Mouse (Mus musculus) limb, embryonic 14.5 days (tissue): ENCODE data around the gene Nlrp6. TPM values are rescaled to one million over a fixed set of nuclear protein-coding genes. Genes with fewer than 3 reads are reported as not detected.

Source experiments
- ATAC-seq: fragments of 200-750 bp; cut with Nextera tagmentation; 2 replicates; pipeline ENCODE4 v1.8.0; 2017; ENCODE audit warnings: low read depth, moderate number of reproducible peaks, moderate TSS enrichment; ENCODE audit not compliant: low FRiP score
- DNase-seq: peaks from one replicate; pipeline ENCODE4 v3.0.0-alpha.2; 2015; ENCODE audit warnings: low spot score
- H3K27ac ChIP-seq: fragments of 300-500 bp; sonication (generic); replicated peaks from 2 replicates; pipeline ENCODE4 v1.5.1; 2014; ENCODE audit warnings: low read depth, mild to moderate bottlenecking, low read length, moderate library complexity, mixed read lengths
- H3K27me3 ChIP-seq: fragments of 300-500 bp; sonication (generic); 2 replicates; pipeline ENCODE4 v1.6.1; 2014; ENCODE audit warnings: low read length, mixed read lengths; ENCODE audit not compliant: control insufficient read depth, insufficient read depth
- H3K36me3 ChIP-seq: fragments of 300-500 bp; sonication (generic); 2 replicates; pipeline ENCODE4 v1.6.1; 2014; ENCODE audit warnings: mild to moderate bottlenecking, low read length, moderate library complexity, mixed read lengths; ENCODE audit not compliant: control insufficient read depth, insufficient read depth
- H3K4me1 ChIP-seq: fragments of 300-500 bp; sonication (generic); 2 replicates; pipeline ENCODE4 v1.6.1; 2014; ENCODE audit warnings: antibody characterized with exemption, low read length, mixed read lengths; ENCODE audit not compliant: control insufficient read depth, insufficient read depth
- H3K4me2 ChIP-seq: fragments of 300-500 bp; sonication (generic); replicated peaks from 2 replicates; pipeline ENCODE4 v1.6.1; 2014; ENCODE audit warnings: low read depth, mild to moderate bottlenecking, low read length, moderate library complexity; ENCODE audit not compliant: severe bottlenecking
- H3K4me3 ChIP-seq: fragments of 300-500 bp; sonication (generic); replicated peaks from 2 replicates; pipeline ENCODE4 v1.5.1; 2014; ENCODE audit warnings: low read length
- H3K9ac ChIP-seq: fragments of 300-500 bp; sonication (generic); 2 replicates; pipeline ENCODE4 v1.6.1; 2014; ENCODE audit warnings: mild to moderate bottlenecking, low read depth, low read length, moderate library complexity; ENCODE audit not compliant: severe bottlenecking
- H3K9me3 ChIP-seq: fragments of 300-500 bp; sonication (generic); 2 replicates; pipeline ENCODE4 v1.6.1; 2016; ENCODE audit warnings: low read length; ENCODE audit not compliant: control insufficient read depth
- POLR2A ChIP-seq: fragments of 200-500 bp; IDR thresholded peaks from 2 replicates; pipeline ENCODE4 v1.8.0; 2012; ENCODE audit warnings: inconsistent platforms, mild to moderate bottlenecking, moderate library complexity, borderline replicate concordance; ENCODE audit not compliant: insufficient read depth, insufficient read length; ENCODE audit errors: extremely low read depth
- WGBS: fragments of 180-500 bp; shearing (Covaris S2); extraction: QIAGEN DNeasy Blood & Tissue Kit; methylation state at CpG from one replicate; pipeline ENCODE4 v1.1.7; 2014; 5-methylcytosine and 5-hydroxymethylcytosine counted together
- polyA plus RNA-seq, 2 experiments: library from polyadenylated mRNA; depleted of rRNA in 1 of 2; stranded (reverse) in 1 of 2; unstranded in 1 of 2; fragments of >200 nt; fragmentation: Nextera tagmentation in 1 of 2; extraction: Ambion mirVana in 1 of 2; gene quantifications; 2 replicates each; pipeline versions ENCODE4 v1.2.1 to v1.2.3; 2012 to 2014

The Nlrp6 gene
- polyA plus RNA-seq, 2 experiments: 0.05 TPM; not detected in 1

DNA sequence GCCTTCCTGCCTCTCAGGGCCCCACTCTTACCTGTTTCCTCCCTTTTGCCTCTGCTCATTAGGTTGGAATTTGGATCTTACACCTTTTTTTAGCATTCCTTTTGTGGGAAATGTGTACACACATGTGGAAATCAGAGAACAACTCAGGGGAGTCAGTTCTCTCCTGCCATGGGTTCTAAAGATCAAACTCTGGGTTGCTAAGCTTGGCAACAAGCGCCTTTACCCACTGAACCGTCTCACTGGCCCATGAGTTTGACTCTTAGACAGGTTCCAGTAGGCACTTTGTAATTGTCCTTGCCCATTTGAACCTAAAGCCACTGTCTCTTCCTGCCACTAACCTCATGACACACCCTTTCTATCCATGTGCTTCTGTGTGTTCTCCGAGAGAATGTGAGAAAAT is 26.1 kb upstream of the Nlrp6 start:
- ATAC-seq (no peak), DNase-seq (no peak)
- Histone ChIP-seq H3K9ac (no peak overlapping the region), H3K4me1 (no peaks in the 10 kb centered on the region), H3K27me3 (no peaks in the 10 kb centered on the region), H3K4me2 (no peak overlapping the region), H3K4me3 (no peak overlapping the region), H3K27ac (no peak overlapping the region), H3K36me3 (peaks cover 71% of the 10 kb centered on the region), H3K9me3 (no peaks in the 10 kb centered on the region)
- TF ChIP-seq POLR2A: no peak
- WGBS: 95% methylated on average over 3 of the region's 3 CpGs

DNA sequence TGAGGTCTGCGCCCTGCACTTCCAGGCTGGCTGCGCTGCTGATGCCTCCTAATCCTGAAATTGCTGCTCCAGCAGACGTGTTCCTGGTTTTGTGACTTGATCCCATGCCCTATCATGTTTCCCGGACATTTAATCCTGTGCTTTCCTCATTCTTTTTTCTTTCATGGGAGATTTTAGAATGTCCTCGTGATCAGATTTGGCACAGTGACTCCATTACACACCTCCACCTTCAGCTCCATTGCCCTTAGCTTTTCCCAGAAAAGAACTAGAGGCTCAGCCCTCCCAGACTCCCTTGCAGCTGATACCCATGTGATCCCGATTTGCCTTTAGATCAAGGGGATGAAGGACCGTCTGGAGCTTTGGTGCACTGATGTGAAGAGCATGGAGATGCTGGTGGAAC is 22.8 kb upstream of the Nlrp6 start:
- ATAC-seq (no peak), DNase-seq (no peak)
- H3K9me3 ChIP-seq: no peaks in the 10 kb centered on the region
- TF ChIP-seq POLR2A: no peak
- 81% methylated on average over 7 of the region's 7 CpGs for WGBS
- peaks cover 52% of the 10 kb centered on the region for H3K36me3 ChIP-seq
- no peaks in the 10 kb centered on the region for H3K27me3 ChIP-seq
- H3K27ac ChIP-seq: no peak overlapping the region
- no peaks in the 10 kb centered on the region for H3K4me1 ChIP-seq
- no peak overlapping the region for H3K4me3 ChIP-seq
- H3K4me2 ChIP-seq: no peak overlapping the region
- H3K9ac ChIP-seq: no peak overlapping the region

- no peak overlapping the region for H3K9ac ChIP-seq
- no peaks in the 10 kb centered on the region for H3K4me1 ChIP-seq
- H3K9me3 ChIP-seq: no peaks in the 10 kb centered on the region
- H3K27ac ChIP-seq: no peak overlapping the region
- no peak for TF ChIP-seq POLR2A
- no peaks in the 10 kb centered on the region for H3K27me3 ChIP-seq
- peaks cover 42% of the 10 kb centered on the region for H3K36me3 ChIP-seq
- ATAC-seq (no peak), DNase-seq (no peak)
- H3K4me2 ChIP-seq: no peak overlapping the region
- H3K4me3 ChIP-seq: no peak overlapping the region
- WGBS: 80% methylated on average over 3 of the region's 3 CpGs
Measured at GRCm38 (mm10) chr7:140899121-140899520, 21.6 kb upstream of the Nlrp6 start.

GRCm38 (mm10) chr7:140900220-140900619 is 20.5 kb upstream of the Nlrp6 start, which contains the start of gene Cox8b:
Gene Cox8b, minus strand, starts transcription at chr7:140900446.
- no peak for ATAC-seq
- Histone ChIP-seq H3K9me3 (no peaks in the 10 kb centered on the region), H3K4me1 (no peaks in the 10 kb centered on the region), H3K9ac (no peak within 1 kb of the TSS), H3K27me3 (no peaks in the 10 kb centered on the region), H3K4me3 (no peak within 1 kb of the TSS), H3K4me2 (no peak within 1 kb of the TSS), H3K27ac (no peak within 1 kb of the TSS), H3K36me3 (peaks cover 33% of the 10 kb centered on the region)
- no peak for DNase-seq
- 69% methylated on average over 10 of the region's 10 CpGs for WGBS
- no peak for TF ChIP-seq POLR2A

- no peak overlapping the region for H3K9ac ChIP-seq
- no peak overlapping the region for H3K4me2 ChIP-seq
- ATAC-seq (no peak), DNase-seq (no peak)
- no peak for TF ChIP-seq POLR2A
- no peaks in the 10 kb centered on the region for H3K27me3 ChIP-seq
- WGBS: 64% methylated on average over 15 of the region's 15 CpGs
- H3K36me3 ChIP-seq: peaks cover 23% of the 10 kb centered on the region
- H3K4me1 ChIP-seq: no peaks in the 10 kb centered on the region
- no peak overlapping the region for H3K27ac ChIP-seq
- no peaks in the 10 kb centered on the region for H3K9me3 ChIP-seq
- no peak overlapping the region for H3K4me3 ChIP-seq
Measured at GRCm38 (mm10) chr7:140902036-140902875, 18.4 kb upstream of the Nlrp6 start.
